Mouse (Mus musculus) myocyte (in vitro differentiated cells): ENCODE data around the gene Olfr56.

Experiments
- CEBPB ChIP-seq: IDR thresholded peaks from 2 replicates; pipeline ENCODE4 v1.6.1; 2011; ENCODE audit warnings: mild to moderate bottlenecking, moderate library complexity; ENCODE audit not compliant: poor library complexity, insufficient read depth, severe bottlenecking
- E2F4 ChIP-seq: IDR thresholded peaks from one replicate; pipeline ENCODE4 v1.6.1; 2011; ENCODE audit warnings: mild to moderate bottlenecking, control low read depth, moderate library complexity; ENCODE audit not compliant: insufficient read depth
- MAX ChIP-seq: IDR thresholded peaks from one replicate; pipeline ENCODE4 v1.6.1; 2011; ENCODE audit warnings: low read depth, mild to moderate bottlenecking, control low read depth
- MYOD1 ChIP-seq, 3 experiments: IDR thresholded peaks; one replicate each; pipeline ENCODE4 v1.6.1; 2011; ENCODE audit warnings: control low read depth in 2 of 3, low read depth in 2 of 3, mild to moderate bottlenecking in 2 of 3, moderate library complexity in 1 of 3; ENCODE audit not compliant: insufficient read length in 2 of 3, control insufficient read depth in 1 of 3
- MYOG ChIP-seq, 3 experiments: IDR thresholded peaks; one replicate each; pipeline ENCODE4 v1.6.1; 2011; ENCODE audit warnings: control low read depth in 2 of 3, low read depth in 2 of 3, mild to moderate bottlenecking in 2 of 3; ENCODE audit not compliant: insufficient read length in 2 of 3, control insufficient read depth in 1 of 3, insufficient read depth in 1 of 3
- POLR2A ChIP-seq: IDR thresholded peaks from one replicate; pipeline ENCODE4 v1.6.1; 2011; ENCODE audit warnings: low read depth, mild to moderate bottlenecking, control low read depth, moderate library complexity; ENCODE audit not compliant: insufficient read length
- POLR2AphosphoS2 ChIP-seq: IDR thresholded peaks from one replicate; pipeline ENCODE4 v1.6.1; 2011; ENCODE audit warnings: low read depth, control low read depth; ENCODE audit not compliant: insufficient read length
- REST ChIP-seq: IDR thresholded peaks from one replicate; pipeline ENCODE4 v1.6.1; 2011; ENCODE audit warnings: mild to moderate bottlenecking, control low read depth, moderate library complexity; ENCODE audit not compliant: insufficient read depth, insufficient read length
- SRF ChIP-seq: IDR thresholded peaks from one replicate; pipeline ENCODE4 v1.6.1; 2011; ENCODE audit warnings: low read depth; ENCODE audit not compliant: control insufficient read depth, insufficient read length
- TCF12 ChIP-seq: IDR thresholded peaks from one replicate; pipeline ENCODE4 v1.6.1; 2011; ENCODE audit warnings: mild to moderate bottlenecking, control low read depth; ENCODE audit not compliant: poor library complexity, insufficient read depth, severe bottlenecking
- USF1 ChIP-seq: IDR thresholded peaks from one replicate; pipeline ENCODE4 v1.6.1; 2011; ENCODE audit warnings: low read depth, mild to moderate bottlenecking, control low read depth, moderate library complexity

DNA sequence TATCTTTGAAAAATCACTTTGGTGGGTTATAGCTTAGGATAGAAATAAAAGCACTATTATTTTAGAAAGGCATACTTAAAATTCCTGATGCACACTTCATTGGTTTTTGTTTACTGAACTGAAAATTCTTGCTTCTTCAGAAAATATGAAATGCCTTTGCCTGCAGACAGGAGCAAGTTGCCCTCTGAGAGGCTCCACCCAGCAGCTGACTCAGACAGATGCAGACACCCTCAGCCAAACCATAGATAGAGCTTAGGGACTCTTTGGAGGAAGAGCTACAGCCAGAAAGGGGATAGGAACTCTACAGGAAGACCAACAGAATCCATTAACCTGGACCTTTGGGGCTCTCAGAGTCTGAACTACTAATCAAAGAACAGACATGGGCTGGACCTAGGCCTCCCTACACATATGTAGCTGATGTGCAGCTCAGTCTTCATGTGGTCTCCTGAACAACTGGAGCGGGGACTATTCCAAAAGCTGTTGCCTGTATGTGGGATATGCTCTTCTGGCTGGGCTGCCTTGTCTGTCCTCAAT, 113.4 kb downstream of the Olfr56 start:
- TF ChIP-seq POLR2A (no peak), TCF12 (no peak), REST (no peak), CEBPB (no peak), MYOG (IDR thresholded peaks at IDR 0.05; ENCODE audit: control insufficient read depth in 1 of 3, insufficient read depth in 1 of 3, insufficient read length in 2 of 3, low read depth in 2 of 3) (no peak), POLR2AphosphoS2 (no peak), MYOD1 (IDR thresholded peaks at IDR 0.05; ENCODE audit: control insufficient read depth in 1 of 3, insufficient read length in 2 of 3, low read depth in 2 of 3) (no peak), USF1 (no peak), SRF (no peak), MAX (no peak), E2F4 (no peak)
